Mouse (Mus musculus): ENCODE results near the gene Grem2.

The Grem2 gene

DNA sequence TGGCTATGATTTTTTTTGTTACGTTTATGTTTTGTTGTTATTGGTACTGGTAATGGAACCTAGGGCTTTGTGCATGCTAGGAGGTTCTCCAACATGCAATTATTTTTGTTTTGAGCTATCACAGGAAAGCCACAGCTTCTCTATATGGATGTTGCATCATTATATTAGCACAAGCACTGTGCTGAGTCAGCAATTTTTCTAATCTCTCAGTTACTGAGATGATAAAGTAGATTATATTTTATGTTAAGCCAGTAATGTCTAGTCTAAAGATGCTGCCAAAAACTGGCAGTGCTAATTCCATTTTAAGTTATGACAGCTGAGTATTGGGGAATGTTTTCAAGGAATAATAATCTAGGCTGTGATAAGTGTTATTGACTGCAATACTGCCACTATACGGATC is 133.0 kb downstream of the Grem2 start:
- DNase-seq (ENCODE audit: extremely low read depth, low read depth): no peak

All from MEL-GATA-1-ER (cell line).